Mouse (Mus musculus): ENCODE measurements around the gene Olfr1290.

GRCm38 (mm10) chr2:111517451-111517850 is 23.8 kb upstream of the Olfr1290 start:
- TF ChIP-seq MAFK (IDR thresholded peaks at IDR 0.05; ENCODE audit: insufficient read depth, low read depth, low read length) = no peak
- TF ChIP-seq CHD2 (IDR thresholded peaks at IDR 0.05; ENCODE audit: low read depth, low read length) = no peak

All from ES-E14 (cell line).